Mouse (Mus musculus) left cerebral cortex, postnatal 36 days (tissue): Measurements from ENCODE around the gene Chpf. TPM values are rescaled to one million over a fixed set of nuclear protein-coding genes. Genes with fewer than 3 reads are reported as not detected.

Source experiments
- DNase-seq, 2 experiments: peaks; one replicate each; pipeline ENCODE4 v3.0.0; 2021 to 2022; ENCODE audit warnings: low spot score in 2 of 2, mixed read lengths in 1 of 2
- intact Hi-C: fragments of 180-260 bp; cut with DNase I; formaldehyde crosslinking; loops from one replicate; pipeline ENCODE4 v1.15.1; 2025
- total RNA-seq, 2 experiments: library from RNA; stranded (reverse); gene quantifications; 2 replicates each; pipeline ENCODE4 v1.2.3; 2021

Gene Chpf
- total RNA-seq, 2 experiments from 2014 or later, result 75.3 to 86.3 TPM

DNA sequence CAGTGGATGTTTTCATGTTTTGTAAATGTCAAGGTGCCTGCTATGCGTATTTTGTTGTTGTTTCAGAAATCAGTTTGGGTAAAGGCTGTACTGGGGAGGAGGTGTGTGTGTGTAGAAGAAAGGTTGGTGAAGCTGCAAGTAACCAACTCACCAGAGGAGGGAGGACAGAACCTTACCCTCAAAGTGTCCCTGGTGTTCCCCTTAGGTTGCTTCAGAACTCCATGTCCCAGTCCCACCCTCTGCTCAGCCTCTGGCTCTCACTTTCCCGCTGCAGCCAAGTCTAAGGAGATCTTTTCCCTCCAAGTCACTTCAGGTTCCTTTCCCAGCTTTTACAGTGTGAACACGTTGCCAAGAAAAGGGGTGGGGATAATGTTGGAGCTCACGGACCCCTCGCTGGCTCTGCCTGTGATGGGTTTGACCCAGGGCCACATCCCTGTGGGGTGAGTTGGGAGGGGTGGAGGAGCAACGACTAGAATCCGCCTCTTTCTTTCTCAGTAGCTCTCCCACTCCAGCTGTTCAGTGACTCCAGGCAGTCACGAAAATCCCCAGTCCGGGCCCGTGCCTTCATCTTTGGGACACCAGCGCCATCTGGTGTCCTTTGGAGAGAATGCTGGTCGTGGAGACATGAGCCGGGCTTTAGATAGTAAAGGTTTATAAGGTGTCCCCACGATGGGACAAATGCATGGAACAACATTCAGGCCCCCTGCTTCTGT, 11.7 kb downstream of the Chpf start:
- DNase-seq, result peak; percentile 81 to 83
- intact Hi-C loops, result loop anchor here (1.0 kb wide), 2 partner anchors 22 to 124 kb away; no protein-coding TSS in a partner anchor

DNA sequence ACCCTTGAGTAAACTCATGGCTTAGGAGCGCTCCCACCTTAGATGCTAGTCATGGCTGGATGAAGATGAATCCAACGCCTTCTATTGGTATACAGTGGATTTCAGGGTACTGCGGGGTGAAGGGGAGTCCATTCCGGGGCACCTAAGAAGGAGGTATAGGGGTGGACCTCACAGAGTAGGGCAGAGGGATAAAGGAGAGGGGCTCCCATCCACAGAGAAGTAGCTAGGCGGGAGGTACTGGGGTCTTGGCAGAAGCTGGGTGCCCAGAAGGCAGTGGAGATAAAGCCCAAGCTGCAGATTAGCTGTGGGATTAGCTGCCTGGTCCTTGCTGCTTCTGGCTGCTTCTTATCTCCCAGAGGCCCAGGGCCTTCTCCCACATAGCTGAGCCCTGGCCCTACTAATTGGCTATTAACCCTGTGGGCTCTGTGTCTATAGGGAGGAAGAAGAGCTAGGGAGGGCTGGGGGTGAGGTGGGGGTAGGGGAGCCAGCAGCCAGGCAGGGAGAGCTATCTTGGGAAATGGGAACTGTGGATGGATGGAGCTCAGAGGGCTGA, 15.4 kb downstream of the Chpf start:
- no peak for DNase-seq
- intact Hi-C loops, result no loop called here

DNA sequence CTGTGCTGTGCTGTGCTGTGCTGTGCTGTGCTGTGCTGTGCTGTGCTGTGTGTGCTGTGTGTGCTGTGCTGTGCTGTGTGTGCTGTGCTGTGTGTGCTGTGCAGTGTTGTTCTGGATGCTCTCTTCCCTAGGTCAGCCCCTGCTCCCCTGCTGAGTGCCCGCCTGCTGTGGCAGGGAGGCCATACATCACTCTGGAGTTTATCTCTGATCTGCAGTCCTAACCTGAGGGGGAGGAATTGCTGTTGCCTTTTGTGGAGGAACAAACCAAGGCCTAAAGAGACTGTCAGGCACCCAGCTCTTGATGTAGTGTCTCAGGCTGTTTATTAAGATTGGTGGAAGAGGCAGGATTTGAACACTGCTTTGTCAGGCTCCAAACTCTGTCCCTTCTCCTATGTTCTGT, 16.5 kb downstream of the Chpf start:
- no peak for DNase-seq
- intact Hi-C loops, result no loop called here

DNA sequence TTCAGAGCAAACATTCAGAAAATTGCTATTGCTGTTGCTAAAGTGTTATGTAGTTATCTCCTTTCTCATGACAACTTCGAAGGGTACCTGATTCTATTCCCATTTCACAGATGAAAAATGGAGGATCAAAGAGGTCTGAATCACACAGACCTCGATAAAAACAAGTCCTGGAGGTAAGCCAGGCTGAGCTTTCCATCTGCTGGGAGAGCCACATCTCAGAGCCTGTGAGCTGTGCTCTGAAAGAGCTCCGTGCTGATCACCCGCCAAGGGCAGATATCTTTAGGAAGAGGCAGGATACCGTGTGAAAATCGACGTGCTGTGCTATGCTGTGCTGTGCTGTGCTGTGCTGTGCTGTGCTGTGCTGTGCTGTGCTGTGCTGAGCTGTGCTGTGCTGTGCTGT, 18.8 kb downstream of the Chpf start:
- DNase-seq, result no peak
- intact Hi-C loops, result no loop called here

DNA sequence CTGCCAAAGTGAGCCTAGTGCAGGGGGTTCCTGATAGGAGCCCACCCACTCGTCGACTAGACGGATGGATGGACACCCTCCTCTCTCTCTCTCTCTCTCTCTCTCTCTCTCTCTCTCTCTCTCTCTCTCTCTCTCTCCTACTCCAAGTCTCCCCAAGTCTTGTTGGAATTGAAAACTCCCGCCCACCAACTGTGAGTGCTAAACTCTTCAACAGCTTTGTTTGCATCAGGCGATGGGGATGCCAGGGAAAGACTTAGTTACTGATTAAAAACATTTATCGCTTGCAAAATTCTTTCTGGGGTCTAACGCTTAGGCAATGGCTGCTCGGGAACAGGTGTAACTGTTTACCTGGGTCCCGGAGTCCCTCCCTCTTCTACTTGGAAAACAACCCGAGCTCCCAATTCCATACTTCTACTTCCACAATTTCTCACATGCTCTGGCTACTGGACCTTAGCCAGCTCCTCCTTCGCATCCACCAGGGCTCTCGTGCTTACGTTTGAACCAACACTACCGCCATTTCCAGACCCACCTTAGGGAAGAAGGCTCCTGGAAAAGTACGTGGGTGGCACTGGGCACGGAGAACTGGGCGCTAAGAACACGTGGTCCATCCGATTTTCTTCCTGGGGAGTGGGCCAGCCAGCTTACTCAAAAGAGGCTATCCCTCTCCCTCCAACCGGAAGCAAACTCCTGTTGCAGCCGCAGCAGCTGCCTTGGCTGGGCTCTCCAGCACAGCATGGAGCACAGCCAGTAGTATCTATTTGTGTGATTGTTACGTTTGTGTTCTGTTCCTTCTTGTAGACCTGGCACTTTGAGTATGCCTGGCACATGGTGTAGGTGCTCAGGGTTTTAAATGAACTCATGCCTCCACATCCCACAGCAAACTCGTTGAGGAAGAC, 20.1 kb downstream of the Chpf start:
- intact Hi-C loops, result loop anchor here (2.0 kb wide), 1 partner anchor 14 kb away; no protein-coding TSS in a partner anchor
- peak; percentile 74 to 79 for DNase-seq

DNA sequence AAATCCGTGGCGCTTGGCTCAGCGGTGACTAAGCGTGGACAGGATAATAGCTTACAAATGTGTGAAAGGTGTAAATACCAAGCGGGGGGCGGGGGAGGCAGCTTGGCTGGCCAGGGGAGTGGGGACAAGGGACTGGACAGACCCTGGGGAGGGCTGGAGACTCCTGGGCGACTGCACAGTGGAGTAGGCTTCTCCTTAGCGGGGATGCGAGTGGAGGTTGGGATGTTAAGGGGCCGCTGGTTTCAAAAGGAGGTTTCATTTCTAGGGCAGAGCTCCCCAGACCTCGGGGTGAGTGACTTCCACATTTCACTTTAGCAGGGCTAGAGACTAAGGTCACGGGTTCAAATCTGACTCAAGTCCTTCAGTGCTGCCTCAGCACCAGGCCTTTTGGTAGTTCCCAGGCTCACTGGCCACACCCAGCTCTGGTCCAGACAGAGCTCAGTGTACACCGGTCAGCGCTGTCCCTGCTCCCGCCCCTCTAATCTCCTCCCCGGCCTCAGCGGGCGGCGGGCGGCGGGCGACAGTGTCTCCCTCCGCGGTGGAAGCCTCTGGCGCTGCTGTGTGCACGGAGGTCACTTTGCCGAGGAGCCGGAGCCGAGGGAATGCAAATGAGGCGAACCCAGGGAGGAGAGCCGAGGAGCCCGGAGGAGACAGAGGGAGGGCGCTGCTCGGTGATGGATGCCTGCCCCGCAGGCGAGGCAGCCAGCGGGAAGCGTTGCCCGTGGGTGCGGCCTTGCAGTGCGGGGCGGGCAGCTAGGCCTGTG, 20.9 kb downstream of the Chpf start:
- intact Hi-C loops, result loop anchor here (2.0 kb wide), 1 partner anchor 13 kb away; no protein-coding TSS in a partner anchor
- peak; percentile 68 to 77 for DNase-seq

DNA sequence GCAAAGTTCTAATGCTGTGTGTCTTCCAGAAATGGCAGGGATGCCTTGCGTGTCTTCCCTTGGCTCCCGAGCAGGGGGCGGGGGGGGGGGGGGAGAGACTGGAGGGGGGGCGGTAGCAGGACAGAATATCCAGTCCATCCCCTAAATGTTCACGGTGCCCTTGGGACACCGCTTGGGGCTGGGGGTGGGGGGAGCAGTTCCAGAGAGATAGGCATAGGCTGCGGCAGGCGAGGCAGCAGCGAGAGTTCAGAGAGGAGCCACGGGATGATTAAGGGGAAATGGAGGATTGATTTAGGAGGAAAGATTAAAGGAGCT, 21.4 kb downstream of the Chpf start:
- intact Hi-C loops, result loop anchor here (2.0 kb wide), 1 partner anchor 13 kb away; no protein-coding TSS in a partner anchor
- DNase-seq, result no peak

DNA sequence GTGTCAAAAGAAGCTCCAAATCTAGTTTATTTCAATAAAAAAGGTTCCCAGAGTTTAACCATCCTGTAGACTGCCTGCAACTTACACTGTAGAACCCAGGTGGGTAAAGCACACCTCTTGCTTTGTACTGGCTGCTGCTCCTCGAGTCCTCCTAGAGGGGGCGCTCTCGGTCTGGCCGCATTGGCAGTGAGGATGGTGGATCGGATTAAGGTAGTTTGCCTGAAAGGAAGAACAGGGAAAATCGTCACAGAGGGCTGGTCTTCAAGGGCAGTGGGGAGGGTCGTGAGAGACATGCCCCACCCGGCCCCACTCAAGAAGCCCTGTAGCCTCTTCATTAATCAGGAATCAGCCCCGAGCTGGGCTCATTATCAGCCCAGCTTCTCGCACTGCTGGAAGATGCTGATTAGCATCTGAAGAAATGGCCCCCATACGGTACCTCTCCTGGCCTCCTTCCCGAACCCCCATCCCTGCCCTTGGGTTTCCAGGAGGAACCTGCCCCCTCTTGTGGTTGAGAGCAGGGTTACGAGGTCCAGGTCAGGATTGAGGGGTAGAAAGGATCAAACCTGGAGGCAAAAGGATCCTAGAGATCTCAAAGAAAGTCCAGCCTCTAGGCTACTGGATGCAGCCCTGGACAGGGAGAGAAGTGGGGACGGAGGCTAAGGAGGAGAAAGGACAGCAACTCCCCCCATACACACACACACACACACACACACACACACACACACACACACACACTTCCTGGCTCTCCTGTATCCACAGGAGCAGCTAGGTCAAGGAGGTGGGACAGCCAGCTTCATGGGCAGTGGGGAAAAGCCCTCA, 22.2 kb downstream of the Chpf start:
- intact Hi-C loops, result no loop called here
- no peak for DNase-seq

DNA sequence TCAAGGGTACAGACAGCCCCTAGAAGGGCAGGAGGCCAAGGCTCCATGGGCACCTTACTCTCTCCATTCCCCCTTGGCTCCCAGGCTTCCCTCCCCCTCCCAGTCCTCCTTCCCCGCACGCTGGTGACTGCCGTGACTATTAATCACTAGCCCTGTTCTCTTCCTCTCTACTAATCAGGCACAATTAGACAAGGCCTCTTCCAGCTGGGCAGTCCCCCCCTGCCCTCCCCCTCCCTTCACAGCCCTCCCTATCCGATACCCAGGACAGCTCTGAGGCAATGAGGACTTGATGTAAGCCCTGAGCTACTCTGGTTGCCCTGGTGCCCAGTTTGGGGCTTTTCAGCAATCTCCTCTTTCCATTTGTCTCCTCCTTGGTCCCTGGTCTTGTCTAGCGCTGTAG, 23.2 kb downstream of the Chpf start:
- no peak for DNase-seq

DNA sequence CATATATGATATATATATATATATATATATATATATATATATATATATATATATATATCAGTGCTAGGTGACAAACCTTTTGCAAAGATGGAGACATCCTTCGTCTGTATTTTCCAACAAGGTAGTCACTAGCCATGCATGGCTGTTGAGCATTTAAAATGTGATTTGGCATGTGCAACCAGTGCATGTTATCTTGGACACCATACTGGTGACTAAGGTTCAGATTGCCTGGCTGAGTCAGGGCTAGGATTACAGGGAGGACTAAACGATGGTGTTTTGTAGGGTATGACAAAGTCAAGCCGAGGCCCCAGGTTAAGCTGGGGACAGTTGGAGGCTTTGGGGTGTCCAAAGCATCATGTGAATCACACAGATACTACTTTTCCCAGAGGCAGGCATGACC, 23.7 kb downstream of the Chpf start:
- no peak for DNase-seq
- intact Hi-C loops, result no loop called here

More for the DNA sequence above, 23.2 kb downstream of the Chpf start:
- intact Hi-C loops, result no loop called here

DNA sequence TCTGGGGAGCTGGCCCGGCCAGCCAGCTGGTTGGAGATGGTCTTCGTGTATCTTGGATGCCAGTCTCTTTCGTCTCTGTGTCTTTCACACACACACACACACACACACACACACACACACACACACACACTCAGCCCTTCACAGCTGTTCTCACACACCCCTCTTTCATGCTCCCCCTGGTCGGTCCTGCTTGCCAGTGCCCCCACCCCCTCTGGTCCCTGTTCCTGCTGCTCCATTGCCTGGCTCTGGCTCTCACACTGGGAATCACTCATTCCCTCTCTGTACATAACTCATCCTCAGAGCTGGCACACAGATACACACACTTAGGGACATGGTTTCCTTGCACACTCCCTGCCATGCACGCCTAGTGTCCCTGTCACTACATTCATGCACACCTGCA, 27.2 kb downstream of the Chpf start:
- DNase-seq, result no peak
- intact Hi-C loops, result no loop called here

DNA sequence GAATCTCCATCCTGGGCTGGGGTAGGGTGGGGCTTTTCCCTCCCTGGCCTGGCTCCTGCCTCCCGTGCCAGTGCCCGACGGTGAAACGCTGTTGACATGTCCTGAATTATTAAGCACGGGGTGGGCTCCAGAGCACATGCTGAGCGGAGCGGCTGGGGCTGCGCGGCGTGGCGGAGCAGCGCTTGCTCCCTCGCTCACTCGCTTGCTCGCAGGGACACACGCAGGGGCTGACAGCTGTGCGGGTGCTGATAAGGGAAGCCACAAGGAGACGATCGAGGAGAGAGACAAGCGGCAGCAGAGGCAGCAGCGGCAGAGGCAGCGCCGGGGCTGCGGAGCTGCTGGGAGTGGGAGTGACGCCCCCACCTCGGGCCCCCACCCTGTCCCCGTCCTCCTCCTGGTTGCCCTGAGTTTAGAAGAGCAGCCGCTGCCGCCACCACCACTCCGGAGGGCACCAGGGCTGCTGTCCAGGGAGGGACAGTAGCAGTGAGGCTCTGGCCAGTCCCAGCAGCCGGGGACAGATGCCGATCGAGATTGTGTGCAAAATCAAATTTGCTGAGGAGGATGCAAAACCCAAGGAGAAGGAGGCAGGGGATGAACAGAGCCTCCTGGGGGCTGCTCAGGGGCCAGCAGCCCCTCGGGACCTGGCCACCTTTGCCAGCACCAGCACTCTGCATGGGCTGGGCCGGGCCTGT, 28.6 kb downstream of the Chpf start, which contains the start of gene Asic4:
Gene Asic4 (plus strand): TSS at position 123 of the 692 bp plus-strand sequence.
- DNase-seq, result no peak
- intact Hi-C loops, result no loop called here

DNA sequence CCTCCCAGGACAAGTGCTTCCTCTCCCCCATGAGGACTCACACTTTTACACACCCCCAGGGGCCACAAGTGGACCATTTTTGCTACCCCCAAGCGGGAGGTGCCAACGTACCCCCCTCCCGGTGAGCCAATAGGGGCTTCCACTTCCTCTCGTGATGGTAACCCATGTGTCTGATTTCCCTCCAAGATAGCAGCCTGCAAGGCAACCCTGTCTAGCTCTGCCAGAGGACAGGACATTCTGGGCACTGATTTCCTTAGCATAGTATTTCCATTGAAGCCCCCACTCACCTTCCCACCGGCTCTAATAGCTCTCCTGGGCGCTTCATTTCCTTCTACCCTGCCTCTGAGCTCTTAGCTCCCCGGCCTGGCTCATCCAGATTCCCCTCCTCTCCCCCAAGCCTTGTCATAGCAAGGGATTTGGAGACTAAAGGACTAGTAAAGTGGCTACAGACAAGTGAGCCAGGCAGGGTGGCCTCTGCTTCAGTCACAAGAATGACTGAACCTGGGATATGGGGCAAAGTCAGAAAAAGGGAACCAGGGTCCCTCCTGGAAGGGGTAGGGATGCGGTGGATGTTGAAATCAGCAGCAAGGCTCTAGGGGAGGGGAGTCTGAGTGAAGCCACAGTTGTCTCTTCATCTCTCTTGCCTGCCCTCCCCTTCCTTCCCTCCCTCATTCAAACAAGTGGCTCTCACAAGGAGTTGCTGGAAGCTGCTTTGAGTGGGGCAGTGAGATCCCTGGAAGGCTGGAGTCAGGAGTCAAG, 29.6 kb downstream of the Chpf start:
- no peak for DNase-seq
- intact Hi-C loops, result loop anchor here (5.0 kb wide), 1 partner anchor 107 kb away; no protein-coding TSS in a partner anchor

DNA sequence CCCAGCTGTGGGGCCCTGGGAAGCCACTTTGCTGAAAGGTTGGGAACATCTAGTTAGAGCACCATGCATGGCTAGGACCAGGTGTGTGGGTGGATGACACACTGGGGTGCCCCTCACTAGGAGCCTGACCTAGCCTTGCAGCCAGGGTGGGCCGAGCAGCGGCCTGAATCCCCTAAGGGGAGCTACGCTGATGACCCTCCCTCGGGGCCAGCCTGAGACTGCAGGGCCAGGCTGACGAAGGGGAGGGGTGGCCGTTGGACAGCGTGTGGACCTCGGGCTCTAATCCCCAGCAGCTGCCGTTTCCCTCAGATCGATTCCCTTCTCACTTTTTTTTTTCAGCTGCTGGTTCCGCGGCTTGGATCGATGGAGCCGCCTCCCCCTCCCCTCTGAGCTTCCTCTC, 30.2 kb downstream of the Chpf start:
- no peak for DNase-seq
- intact Hi-C loops, result loop anchor here (5.0 kb wide), 1 partner anchor 107 kb away; no protein-coding TSS in a partner anchor

DNA sequence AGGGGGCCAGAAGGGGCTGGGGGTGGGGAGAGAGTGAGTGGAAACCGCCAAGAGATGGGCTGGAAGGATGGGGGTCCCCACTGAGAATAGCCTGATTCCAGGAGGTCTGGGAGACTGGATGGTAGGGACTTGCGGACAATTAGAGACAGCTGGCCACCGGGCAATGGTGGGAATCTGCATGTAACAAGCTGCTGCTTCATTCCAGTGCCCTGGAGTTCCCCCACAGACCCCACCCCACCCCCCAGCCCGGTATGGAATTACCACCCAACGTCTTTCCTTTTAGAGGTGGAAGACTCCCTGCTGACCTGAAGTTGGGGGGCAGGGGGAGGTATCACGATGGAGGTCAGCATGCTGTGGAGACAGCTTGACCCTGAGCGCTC, 31.1 kb downstream of the Chpf start:
- intact Hi-C loops, result loop anchor here (5.0 kb wide), 1 partner anchor 106 kb away; no protein-coding TSS in a partner anchor
- no peak for DNase-seq

DNA sequence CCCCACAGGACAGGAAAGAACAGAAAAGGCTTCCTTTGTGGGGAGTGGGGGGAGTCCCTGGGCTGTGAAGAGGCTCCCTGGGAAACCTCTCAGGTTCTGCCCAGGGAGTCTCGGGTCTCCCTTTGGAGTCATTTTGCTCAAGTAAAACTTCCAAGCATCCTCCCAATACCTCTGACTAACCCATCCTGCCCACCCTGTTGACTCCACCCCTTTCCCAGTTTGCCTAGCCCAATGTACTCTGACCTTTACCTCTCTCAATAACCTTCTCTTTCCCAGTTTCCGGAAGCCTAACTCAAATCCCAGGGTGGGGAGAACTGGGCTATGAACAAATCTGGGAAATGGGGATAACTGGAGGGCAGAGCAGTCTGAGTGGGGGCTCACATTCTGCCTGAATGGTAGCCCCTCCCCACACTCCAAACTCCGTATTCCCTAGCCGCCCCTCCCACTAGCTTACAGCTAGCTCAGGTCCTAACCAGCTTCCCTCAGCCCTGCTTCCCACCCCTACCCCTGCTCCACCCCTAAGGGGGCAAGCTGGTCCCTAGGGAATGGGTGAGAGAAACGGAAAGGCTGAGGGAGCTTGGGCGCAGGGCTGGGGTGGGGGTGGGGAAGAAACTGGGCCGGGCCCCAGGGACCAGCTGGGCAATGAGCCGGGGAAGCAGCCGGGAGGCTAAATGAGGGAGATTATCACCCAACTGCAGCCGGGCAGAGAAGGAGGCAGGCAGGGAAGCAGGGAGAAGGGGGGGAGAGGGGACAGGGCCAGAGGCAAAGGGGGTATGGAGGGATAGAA, 31.6 kb downstream of the Chpf start:
- intact Hi-C loops, result loop anchor here (5.0 kb wide), 1 partner anchor 105 kb away; no protein-coding TSS in a partner anchor
- DNase-seq, result no peak

DNA sequence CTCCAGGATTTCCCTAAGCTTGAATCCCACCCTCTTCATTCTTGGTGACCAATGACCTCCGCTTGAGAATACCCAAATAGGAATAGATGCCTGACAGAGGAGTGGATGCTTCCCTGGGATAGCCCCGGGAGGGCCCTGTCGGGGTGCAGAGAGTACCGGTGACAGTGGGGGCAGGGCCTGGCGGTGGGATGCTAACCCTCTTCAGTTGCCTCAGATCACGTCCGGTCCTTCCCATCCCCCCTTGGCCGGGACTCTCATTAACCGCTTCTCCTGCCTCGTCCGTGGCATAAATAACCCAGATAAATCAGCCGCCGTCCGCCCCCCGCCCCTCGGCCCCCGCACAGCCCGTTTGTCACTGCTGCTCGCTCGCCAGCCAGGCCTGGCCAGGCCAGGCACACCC, 32.5 kb downstream of the Chpf start:
- intact Hi-C loops, result loop anchor here (5.0 kb wide), 1 partner anchor 104 kb away; no protein-coding TSS in a partner anchor
- DNase-seq, result no peak
